Mouse (Mus musculus): ENCODE data around the gene Syf2. TPM values are rescaled to one million over a fixed set of nuclear protein-coding genes. Genes with fewer than 3 reads are reported as not detected.

The Syf2 gene
- total RNA-seq, 2 experiments from 2014 or later = 50.7 to 55.3 TPM

DNA sequence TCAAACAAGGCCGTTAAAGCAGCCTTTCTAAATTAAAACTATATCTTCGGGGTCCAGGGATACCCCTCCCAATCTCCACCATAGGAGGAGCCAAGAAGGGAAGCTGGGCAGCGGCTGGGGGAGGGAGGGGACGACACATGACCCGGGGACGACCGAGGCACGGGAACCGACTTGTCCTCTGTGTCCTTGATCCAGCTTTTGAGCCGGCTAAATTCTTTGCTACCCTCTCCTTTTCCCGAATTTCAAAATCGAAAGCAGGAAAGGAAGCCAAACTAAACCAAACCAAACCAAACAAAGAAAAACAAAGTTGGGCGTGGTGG lies 7.8 kb upstream of the Syf2 start:
- DNase-seq (ENCODE audit: extremely low spot score in 1 of 2, low spot score in 1 of 2) = peak in 1 of 2 experiments; percentile 45

DNA sequence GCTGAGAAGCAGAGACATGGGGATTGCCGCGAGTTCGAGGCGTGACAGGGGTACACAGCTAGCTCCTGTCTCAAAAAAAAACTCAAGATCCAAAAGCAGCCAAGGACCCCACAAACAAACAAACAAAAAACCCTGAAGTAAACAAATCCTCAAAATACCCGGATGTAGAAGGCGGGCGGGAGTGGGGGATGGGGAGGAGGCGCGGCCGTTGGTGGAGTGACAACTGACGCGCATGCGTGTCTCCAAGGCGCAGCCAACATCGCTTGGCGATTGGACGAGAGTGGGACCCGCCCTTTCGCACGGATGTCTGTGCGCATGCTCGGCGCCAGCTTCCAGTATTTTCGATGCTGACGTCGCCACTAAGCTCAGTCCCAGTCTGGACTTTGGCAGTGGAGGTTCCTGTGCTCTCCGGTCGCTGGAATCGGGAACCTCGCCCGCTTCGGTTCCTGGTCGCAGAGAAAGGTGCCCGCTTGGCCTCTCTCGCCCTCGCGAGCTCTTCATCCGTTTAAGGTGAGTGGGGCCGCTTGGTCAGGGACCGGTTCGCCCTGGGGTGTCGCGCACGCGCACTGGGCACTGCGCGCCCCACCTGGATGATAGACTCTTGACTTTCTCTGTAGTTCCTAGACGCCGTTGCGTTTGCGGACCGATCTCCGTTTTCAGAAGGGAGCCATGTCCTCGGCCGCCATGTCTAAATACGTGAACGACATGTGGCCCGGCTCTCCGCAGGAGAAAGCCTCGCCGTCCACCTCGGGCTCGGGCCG lies 7.3 kb upstream of the Syf2 start, which contains the start of gene Rsrp1:
TSS of gene Rsrp1 (plus strand) at position 335 of the 761 bp plus-strand sequence.
- peak; percentile 90 to 91 for DNase-seq (ENCODE audit: extremely low spot score in 1 of 2, low spot score in 1 of 2)

DNA sequence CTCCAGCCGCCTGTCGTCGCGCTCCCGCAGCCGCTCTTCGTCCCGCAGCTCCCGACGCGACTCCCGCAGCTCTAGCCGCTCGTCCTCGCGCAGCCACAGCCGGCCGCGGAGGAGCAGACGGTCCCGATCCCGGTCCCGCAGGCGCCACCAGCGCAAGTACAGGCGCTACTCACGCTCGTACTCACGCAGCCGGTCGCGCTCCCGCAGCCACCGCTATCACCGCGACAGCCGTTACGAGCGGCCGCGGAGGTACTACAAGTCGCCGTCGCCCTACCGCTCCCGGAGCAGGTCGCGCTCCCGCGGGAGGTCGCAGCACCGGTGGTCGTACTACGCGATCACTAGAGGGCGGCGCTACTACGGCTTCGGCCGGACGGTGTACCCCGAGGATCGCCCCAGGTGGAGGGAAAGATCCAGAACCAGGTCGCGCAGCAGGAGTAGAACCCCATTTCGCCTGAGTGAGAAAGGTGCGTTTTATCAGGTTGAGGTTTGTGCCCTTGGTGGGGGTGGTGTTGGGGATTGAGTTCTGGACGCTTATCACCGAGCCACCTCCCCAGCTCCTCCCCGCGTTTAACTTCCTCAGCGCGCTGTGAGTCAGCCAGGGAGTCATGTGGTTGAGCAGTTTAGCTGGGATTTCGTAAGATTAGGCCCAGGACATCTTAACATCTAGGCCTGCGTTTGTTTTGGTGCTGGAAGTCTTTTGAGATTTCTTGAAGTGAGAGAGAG lies 6.5 kb upstream of the Syf2 start:
- DNase-seq (ENCODE audit: extremely low spot score in 1 of 2, low spot score in 1 of 2) = no peak

DNA sequence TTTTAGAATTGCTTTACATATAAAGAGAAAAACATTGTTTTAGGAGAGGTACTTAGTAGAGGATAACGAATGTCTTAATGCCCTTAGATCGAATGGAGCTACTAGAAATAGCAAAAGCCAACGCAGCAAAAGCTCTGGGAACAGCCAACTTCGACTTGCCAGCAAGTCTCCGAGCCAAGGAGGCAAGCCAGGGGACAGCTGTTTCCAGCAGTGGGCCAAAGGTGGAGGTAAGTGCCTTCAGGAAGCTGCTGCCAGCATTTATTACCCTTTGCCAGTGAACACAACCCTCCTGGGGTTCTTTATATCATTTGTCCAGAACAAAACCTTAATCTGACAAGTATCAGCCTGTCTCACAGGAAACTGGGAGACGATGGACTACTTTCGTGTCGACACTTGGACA lies 5.5 kb upstream of the Syf2 start:
- no peak for DNase-seq (ENCODE audit: extremely low spot score in 1 of 2, low spot score in 1 of 2)

- no peak for DNase-seq (ENCODE audit: extremely low spot score in 1 of 2, low spot score in 1 of 2)
Observed at GRCm38 (mm10) chr4:134927815-134928463, 2.8 kb upstream of the Syf2 start.

DNA sequence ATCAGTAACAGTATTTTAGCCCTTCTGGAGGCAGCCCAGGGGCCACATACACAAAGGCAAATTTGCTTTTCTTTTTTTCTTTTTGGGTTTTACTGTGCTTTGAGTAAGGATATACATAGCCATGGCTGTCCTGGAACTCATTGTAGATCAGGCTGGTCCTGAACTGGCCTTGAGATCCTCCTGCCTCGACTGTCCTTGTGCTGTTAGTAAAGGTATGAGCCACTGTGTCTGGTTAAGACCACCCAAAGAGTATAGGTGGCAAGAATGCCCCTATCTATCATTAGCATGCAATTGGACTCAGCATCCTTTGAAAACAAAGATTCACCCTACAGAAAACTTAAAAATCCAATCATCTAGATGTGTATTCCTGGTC lies 2.2 kb upstream of the Syf2 start:
- DNase-seq (ENCODE audit: extremely low spot score in 1 of 2, low spot score in 1 of 2) = no peak

GRCm38 (mm10) chr4:134929536-134929935 lies 1.2 kb upstream of the Syf2 start:
- DNase-seq (ENCODE audit: extremely low spot score in 1 of 2, low spot score in 1 of 2) = no peak

GRCm38 (mm10) chr4:134930190-134930589 lies 508 bp upstream of the Syf2 start:
- DNase-seq (ENCODE audit: extremely low spot score in 1 of 2, low spot score in 1 of 2) = no peak

DNA sequence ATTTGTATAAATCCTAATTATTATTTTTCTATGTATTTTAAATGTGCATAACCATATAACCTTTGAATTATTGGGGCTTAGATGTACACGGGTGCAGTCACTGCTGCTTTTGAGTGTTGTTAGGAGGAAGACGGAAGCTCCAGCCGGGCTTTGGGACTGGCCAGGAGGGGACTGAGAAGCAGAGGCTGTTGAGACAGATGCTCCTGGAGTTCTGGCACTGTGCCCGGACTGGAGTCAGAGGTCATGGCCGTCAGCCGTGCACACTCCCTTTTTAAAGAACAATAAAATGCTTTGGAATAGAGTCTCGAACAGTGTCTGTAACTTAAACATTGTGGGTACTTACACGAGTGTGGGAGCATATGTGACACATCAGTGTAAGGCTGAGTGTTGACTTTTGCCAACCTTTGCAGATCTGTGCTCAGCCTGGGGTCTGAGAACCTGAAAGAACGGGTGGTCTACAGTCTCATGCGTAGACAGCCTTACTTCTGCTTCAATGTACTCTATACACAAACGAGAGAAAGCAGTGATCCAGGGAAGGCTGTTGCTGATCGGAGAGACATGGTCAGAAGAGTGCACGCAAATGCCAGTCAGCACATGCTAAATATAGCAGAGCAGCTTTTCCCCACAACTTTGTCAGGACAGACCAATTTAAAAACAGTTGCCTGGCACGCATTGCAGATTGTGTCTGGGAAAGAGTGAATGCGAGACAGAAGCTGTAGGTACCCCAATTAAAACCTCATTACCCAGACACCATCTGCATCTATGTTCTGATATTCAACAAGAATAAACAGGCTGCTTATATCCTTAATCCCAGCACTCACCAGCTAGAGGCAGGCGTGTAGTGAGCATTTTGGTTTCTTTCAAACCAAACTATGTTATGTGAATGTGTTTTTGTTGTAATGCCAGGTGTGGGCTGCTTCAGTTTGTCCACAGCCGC lies 6.8 kb downstream of the Syf2 start:
- DNase-seq (ENCODE audit: extremely low spot score in 1 of 2, low spot score in 1 of 2) = no peak

DNA sequence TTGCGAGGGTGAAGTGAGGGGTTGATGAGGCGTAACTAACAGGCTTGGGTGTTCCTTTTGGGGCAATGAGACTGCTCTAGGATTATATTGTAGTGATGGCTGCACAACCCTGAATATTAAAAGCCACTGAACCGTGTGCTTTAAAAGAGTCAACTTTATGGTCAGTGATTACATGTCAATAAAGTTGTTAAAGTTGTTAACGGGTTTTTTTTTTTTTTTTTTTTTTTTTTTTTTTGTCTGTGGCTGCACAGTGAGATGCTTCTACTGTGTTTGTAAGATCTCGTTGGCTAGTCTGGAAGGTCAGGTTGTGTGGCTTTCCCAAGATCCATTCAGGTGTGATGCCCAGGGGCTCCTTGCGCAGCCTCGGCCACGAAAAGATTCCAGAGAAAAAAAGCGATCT lies 9.2 kb downstream of the Syf2 start:
- DNase-seq (ENCODE audit: extremely low spot score in 1 of 2, low spot score in 1 of 2) = no peak

- DNase-seq (ENCODE audit: extremely low spot score in 1 of 2, low spot score in 1 of 2) = no peak
Observed at GRCm38 (mm10) chr4:134943758-134944538, 13.2 kb downstream of the Syf2 start.

DNA sequence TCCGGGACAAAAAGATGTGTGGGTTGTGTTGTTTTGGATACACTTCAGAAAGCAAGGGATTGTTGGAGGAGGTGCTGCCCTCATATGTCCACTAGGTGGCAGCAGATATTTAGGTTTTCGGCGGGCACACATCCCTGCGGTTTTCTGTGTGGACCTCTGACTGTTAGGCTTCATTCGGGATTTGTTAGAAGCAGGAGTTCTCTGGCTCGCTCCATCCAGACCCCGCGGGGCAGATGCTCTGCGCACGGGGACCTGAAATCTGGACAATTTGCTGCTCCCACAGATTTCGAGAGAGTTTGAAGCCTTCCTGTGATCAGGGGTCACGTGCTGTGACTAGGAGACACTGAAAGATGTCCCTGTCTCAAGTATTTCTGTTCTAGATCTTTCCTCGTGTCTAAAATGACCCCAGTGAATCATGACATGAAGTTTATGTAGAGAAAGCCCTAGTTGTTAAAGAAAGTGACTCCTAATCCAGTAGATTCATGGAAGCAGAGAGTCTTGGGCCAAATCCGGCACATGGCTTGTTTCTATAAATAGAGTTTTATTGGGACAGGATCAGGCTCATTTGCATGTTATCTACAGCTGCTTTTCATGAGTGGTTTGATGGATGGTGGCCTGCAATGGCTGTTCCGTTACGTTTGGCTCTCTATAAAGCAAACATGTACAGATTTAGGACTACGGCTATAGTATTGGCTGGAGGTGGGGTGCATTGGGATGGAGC lies 15.5 kb downstream of the Syf2 start:
- peak; percentile 61 to 71 for DNase-seq (ENCODE audit: extremely low spot score in 1 of 2, low spot score in 1 of 2)

GRCm38 (mm10) chr4:134950518-134951091 lies 19.9 kb downstream of the Syf2 start:
- DNase-seq (ENCODE audit: extremely low spot score in 1 of 2, low spot score in 1 of 2) = no peak

DNA sequence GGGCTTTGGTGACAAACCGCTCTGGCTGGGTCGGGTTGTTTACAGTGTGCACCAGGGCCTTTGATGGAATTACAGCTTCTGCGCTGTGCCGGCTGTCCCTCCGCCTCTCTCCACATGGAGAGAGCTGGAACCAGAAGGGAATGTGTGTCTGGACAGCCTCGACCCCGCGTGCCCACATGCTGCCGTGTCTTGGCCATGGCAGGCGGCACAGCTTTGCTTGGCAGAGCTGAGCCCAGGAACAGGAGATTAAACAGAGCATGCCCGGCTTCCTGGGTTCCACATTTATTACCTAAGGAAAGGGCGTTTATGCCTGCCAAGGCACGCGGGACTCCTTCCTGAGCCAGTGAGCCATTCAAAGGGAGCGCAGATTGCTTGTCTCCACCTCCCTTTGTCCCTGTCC lies 23.8 kb downstream of the Syf2 start:
- no peak for DNase-seq (ENCODE audit: extremely low spot score in 1 of 2, low spot score in 1 of 2)

GRCm38 (mm10) chr4:134955196-134955595 lies 24.5 kb downstream of the Syf2 start:
- no peak for DNase-seq (ENCODE audit: extremely low spot score in 1 of 2, low spot score in 1 of 2)

DNA sequence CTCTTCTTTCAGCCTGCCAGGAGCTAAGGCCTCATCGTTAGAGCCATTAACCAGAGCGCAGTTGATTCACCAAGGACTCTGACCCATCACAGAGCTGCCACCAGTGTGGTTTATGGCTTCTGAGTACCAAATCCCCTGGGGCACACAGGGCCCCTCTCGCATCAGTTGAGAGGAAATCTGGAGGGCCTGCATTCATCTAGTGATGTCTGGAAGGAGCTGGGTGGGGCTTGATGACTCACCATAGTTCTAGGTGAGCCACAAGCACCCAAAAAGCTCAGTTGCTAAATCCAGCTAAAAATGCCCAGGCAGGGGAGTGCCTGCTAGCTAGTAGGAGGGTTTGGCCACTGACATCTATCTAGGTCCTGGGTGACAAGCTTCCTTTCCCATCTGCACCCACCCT lies 25.1 kb downstream of the Syf2 start:
- no peak for DNase-seq (ENCODE audit: extremely low spot score in 1 of 2, low spot score in 1 of 2)

DNA sequence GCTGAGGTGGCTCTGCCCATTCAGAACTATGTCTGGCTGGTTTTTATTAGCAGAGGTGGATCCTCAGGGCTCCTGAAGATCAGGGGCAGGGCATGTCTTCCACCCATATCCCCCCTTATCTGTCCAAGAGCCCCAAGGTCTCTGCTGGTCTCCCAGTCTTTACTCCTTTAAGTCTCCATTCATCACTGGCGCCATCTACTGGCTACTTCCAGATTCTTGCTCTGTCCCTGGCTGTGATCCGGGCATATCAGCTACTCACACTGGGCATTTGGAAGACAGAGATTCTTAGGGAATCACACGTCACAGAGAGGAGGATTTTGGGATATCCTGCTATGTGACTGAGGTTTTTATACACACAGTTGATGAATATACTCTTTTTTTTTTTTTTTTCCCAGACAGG lies 25.6 kb downstream of the Syf2 start:
- DNase-seq (ENCODE audit: extremely low spot score in 1 of 2, low spot score in 1 of 2) = peak in 1 of 2 experiments; percentile 76

DNA sequence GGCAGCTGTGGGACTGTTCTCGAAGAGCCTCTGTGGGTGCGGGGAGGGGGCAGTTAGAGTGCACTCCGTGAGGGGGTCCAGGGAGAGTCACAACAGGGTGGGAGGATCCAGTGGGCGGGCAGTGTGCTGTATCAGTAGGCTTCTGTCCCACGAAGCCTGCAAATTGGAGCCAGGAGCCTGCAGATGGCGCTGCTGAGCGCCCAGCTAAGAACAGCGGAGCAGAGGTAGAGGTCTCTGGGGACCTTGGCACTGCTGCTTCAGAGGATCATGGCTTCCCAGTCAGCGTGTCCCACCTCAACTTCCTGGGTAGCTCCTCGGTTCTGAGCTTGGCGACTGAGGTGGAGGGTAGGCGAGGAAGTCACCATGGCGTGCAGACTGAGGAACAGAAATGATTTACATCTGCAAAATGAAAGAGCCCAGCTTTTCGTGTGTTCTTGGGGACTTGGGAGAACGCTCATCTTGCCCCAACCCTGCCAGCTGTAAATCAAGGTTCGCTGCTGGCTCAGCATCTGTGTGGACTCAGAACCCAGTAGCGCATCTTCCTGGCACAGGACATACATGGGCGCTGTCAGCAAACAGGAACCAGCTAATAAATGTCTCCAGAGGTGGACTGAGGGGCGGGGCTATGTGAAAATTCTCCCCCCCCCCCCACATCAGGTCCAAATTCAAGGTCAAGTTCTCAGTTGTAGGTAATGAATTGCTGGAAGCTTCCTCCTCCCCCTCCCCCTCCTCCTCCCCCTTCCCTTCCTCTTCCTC lies 32.5 kb downstream of the Syf2 start:
- DNase-seq (ENCODE audit: extremely low spot score in 1 of 2, low spot score in 1 of 2) = no peak
